Mouse (Mus musculus) brain, embryonic 14.5 days (tissue): ENCODE results near the gene Arhgap17.

Experiments
- CTCF ChIP-seq: fragments of 200-500 bp; IDR thresholded peaks from 2 replicates; pipeline ENCODE4 v1.5.1; 2012; ENCODE audit warnings: inconsistent platforms, mild to moderate bottlenecking, moderate library complexity, borderline replicate concordance; ENCODE audit not compliant: insufficient read depth, insufficient read length; ENCODE audit errors: extremely low read depth
- POLR2A ChIP-seq: fragments of 200-500 bp; IDR thresholded peaks from 2 replicates; pipeline ENCODE4 v1.6.1; 2012; ENCODE audit warnings: mild to moderate bottlenecking, inconsistent platforms, borderline replicate concordance; ENCODE audit not compliant: poor library complexity, insufficient read depth, insufficient read length, severe bottlenecking; ENCODE audit errors: extremely low read depth

GRCm38 (mm10) chr7:123289176-123289575 lies 80.5 kb downstream of the Arhgap17 start:
- TF ChIP-seq CTCF: no peak
- TF ChIP-seq POLR2A: no peak
